Mouse (Mus musculus) left cerebral cortex, postnatal 4 days (tissue): Measurements from ENCODE around the gene C1qc. TPM values are rescaled to one million over a fixed set of nuclear protein-coding genes. Genes with fewer than 3 reads are reported as not detected.

Source experiments
- DNase-seq: peaks from one replicate; pipeline ENCODE4 v3.0.0-alpha.2; 2022
- intact Hi-C: fragments of 180-260 bp; cut with DNase I; formaldehyde crosslinking; loops from one replicate; pipeline ENCODE4 v1.15.1; 2025
- total RNA-seq, 2 experiments: library from RNA; stranded (reverse); gene quantifications; 2 replicates each; pipeline ENCODE4 v1.2.3; 2021

The C1qc gene
- total RNA-seq, 2 experiments from 2014 or later, result 11.3 to 14.8 TPM

GRCm38 (mm10) chr4:136861806-136862205, 31.1 kb downstream of the C1qc start:
- DNase-seq, result peak; percentile 55
- intact Hi-C loops, result no loop called here

- no peak for DNase-seq
- intact Hi-C loops, result no loop called here
These were observed 32.8 kb downstream of the C1qc start for GRCm38 (mm10) chr4:136860022-136860421.

GRCm38 (mm10) chr4:136855081-136855480, 37.8 kb downstream of the C1qc start:
- intact Hi-C loops, result no loop called here
- peak; percentile 38 for DNase-seq

GRCm38 (mm10) chr4:136852989-136853388, 39.9 kb downstream of the C1qc start:
- DNase-seq, result no peak
- intact Hi-C loops, result no loop called here

GRCm38 (mm10) chr4:136852119-136852518, 40.7 kb downstream of the C1qc start:
- DNase-seq, result no peak
- intact Hi-C loops, result no loop called here

GRCm38 (mm10) chr4:136848565-136848964, 44.3 kb downstream of the C1qc start:
- DNase-seq, result no peak
- intact Hi-C loops, result no loop called here

GRCm38 (mm10) chr4:136847166-136847565, 45.7 kb downstream of the C1qc start:
- intact Hi-C loops, result no loop called here
- no peak for DNase-seq

- DNase-seq, result no peak
- intact Hi-C loops, result loop anchor here (5.0 kb wide), 1 partner anchor 166 kb away; no protein-coding TSS in a partner anchor
These were observed 50.1 kb downstream of the C1qc start for GRCm38 (mm10) chr4:136842802-136843201.

GRCm38 (mm10) chr4:136842033-136842432, 50.8 kb downstream of the C1qc start:
- intact Hi-C loops, result loop anchor here (5.0 kb wide), 1 partner anchor 165 kb away; no protein-coding TSS in a partner anchor
- no peak for DNase-seq

GRCm38 (mm10) chr4:136841056-136841455, 51.8 kb downstream of the C1qc start:
- DNase-seq, result peak; percentile 88
- intact Hi-C loops, result loop anchor here (5.0 kb wide), 1 partner anchor 164 kb away; no protein-coding TSS in a partner anchor

Other genes starting within 250 kb of the C1qc start
- gene Ephb2, start 57.1 kb downstream of the C1qc start, total RNA-seq, result 10 to 100 TPM; 73.6 to 75.3 TPM
- gene C1qb, start 6.9 kb downstream of the C1qc start, total RNA-seq, result 10 to 100 TPM; 15.3 to 17.2 TPM
- gene C1qa, start 5.7 kb upstream of the C1qc start, total RNA-seq, result 10 to 100 TPM; 12.5 to 14.2 TPM
- gene Epha8, start 63.8 kb upstream of the C1qc start, total RNA-seq, result 10 to 100 TPM; 21.6 to 23.0 TPM
- 10 to 100 TPM in 1 of 2 experiments, 1 to 10 TPM in 1; 8.8 to 12.7 TPM for gene Zbtb40, start 155.7 kb upstream of the C1qc start, total RNA-seq